Mouse (Mus musculus) MEL (cell line): Measurements from ENCODE around the gene 1700113H08Rik.

Experiments used
- BHLHE40 ChIP-seq: IDR thresholded peaks from 2 replicates; pipeline ENCODE4 v1.6.1; 2012; ENCODE audit warnings: low read depth, mild to moderate bottlenecking, inconsistent platforms, low read length, improper control_type of control experiment, borderline replicate concordance
- CTCF ChIP-seq, 3 experiments: IDR thresholded peaks in 2 of 3; conservative IDR thresholded peaks in 1 of 3; 2 replicates each; pipeline ENCODE4 v1.5.1; 2011 to 2012; ENCODE audit warnings: low read length in 3 of 3, low read depth in 2 of 3, mild to moderate bottlenecking in 2 of 3, improper control_type of control experiment in 1 of 3, inconsistent platforms in 1 of 3, mixed read lengths in 1 of 3, moderate library complexity in 1 of 3; ENCODE audit not compliant: control insufficient read depth in 1 of 3, insufficient read depth in 1 of 3, poor library complexity in 1 of 3, severe bottlenecking in 1 of 3
- E2F4 ChIP-seq: IDR thresholded peaks from 2 replicates; pipeline ENCODE4 v1.6.1; 2011; ENCODE audit warnings: low read depth, low read length, improper control_type of control experiment, borderline replicate concordance
- EP300 ChIP-seq, 2 experiments: IDR thresholded peaks; 2 replicates each; pipeline ENCODE4 v1.6.1; 2011; ENCODE audit warnings: improper control_type of control experiment in 2 of 2, low read length in 2 of 2, low read depth in 1 of 2, mild to moderate bottlenecking in 1 of 2
- ETS1 ChIP-seq: IDR thresholded peaks from 2 replicates; pipeline ENCODE4 v1.6.1; 2012; ENCODE audit warnings: low read depth, mild to moderate bottlenecking, inconsistent platforms, low read length, improper control_type of control experiment, moderate library complexity
- GABPA ChIP-seq: IDR thresholded peaks from 2 replicates; pipeline ENCODE4 v1.6.1; 2012; ENCODE audit warnings: low read depth, mild to moderate bottlenecking, inconsistent platforms, low read length, improper control_type of control experiment, moderate library complexity
- NRF1 ChIP-seq: IDR thresholded peaks from 2 replicates; pipeline ENCODE4 v1.6.1; 2014; ENCODE audit warnings: low read depth, mild to moderate bottlenecking, inconsistent platforms, low read length, improper control_type of control experiment, moderate library complexity; ENCODE audit not compliant: poor library complexity, insufficient read depth, severe bottlenecking
- POLR2A ChIP-seq, 2 experiments: IDR thresholded peaks; 2 replicates each; pipeline ENCODE4 v1.6.1; 2011 to 2012; ENCODE audit warnings: low read length in 2 of 2, mild to moderate bottlenecking in 2 of 2, control low read depth in 1 of 2, improper control_type of control experiment in 1 of 2, low read depth in 1 of 2, moderate library complexity in 1 of 2; ENCODE audit not compliant: control insufficient read depth in 1 of 2, insufficient read depth in 1 of 2, poor library complexity in 1 of 2
- POLR2AphosphoS2 ChIP-seq: IDR thresholded peaks from 2 replicates; pipeline ENCODE4 v1.6.1; 2011; ENCODE audit warnings: low read length, improper control_type of control experiment
- TAL1 ChIP-seq: IDR thresholded peaks from 2 replicates; pipeline ENCODE4 v1.6.1; 2012; ENCODE audit warnings: mild to moderate bottlenecking, inconsistent platforms, low read length, moderate library complexity, mixed read lengths
- ZC3H11A ChIP-seq: IDR thresholded peaks from 2 replicates; pipeline ENCODE4 v1.6.1; 2012; ENCODE audit warnings: low read depth, mild to moderate bottlenecking, inconsistent platforms, low read length, improper control_type of control experiment

GRCm38 (mm10) chr10:87051714-87052113 lies 6.1 kb upstream of the 1700113H08Rik start:
- TF ChIP-seq E2F4 (no peak), POLR2AphosphoS2 (no peak), CTCF (IDR thresholded peaks at IDR 0.05 in 2 of 3, conservative IDR thresholded peaks at IDR 0.05 in 1 of 3; ENCODE audit: control insufficient read depth in 1 of 3, insufficient read depth in 1 of 3, low read depth in 2 of 3, low read length in 3 of 3, poor library complexity in 1 of 3, severe bottlenecking in 1 of 3) (no peak), EP300 (IDR thresholded peaks at IDR 0.05; ENCODE audit: low read depth in 1 of 2, low read length in 2 of 2) (no peak), ETS1 (no peak), TAL1 (no peak), POLR2A (IDR thresholded peaks at IDR 0.05; ENCODE audit: control insufficient read depth in 1 of 2, insufficient read depth in 1 of 2, low read depth in 1 of 2, low read length in 2 of 2, poor library complexity in 1 of 2) (no peak), ZC3H11A (no peak), BHLHE40 (no peak), GABPA (no peak), NRF1 (no peak)
